Mouse (Mus musculus) C2C12 (cell line): ENCODE data around the gene Phf1. TPM values are rescaled to one million over a fixed set of nuclear protein-coding genes. Genes with fewer than 3 reads are reported as not detected.
"Not testable (repeated sequence)": the region's sequence is repeated elsewhere in the genome, so short reads cannot be mapped to it uniquely, and the experiment has no call there.

Source experiments
- H3K27me3 ChIP-seq: one replicate; pipeline ENCODE4 v1.6.1; 2011; ENCODE audit not compliant: control insufficient read depth, insufficient read depth, insufficient read length
- H3K36me3 ChIP-seq: one replicate; pipeline ENCODE4 v1.6.1; 2011; ENCODE audit not compliant: control insufficient read depth, insufficient read depth
- H3K4me3 ChIP-seq: one replicate; pipeline ENCODE4 v1.5.1; 2011; ENCODE audit warnings: mild to moderate bottlenecking, control low read depth; ENCODE audit not compliant: poor library complexity, insufficient read depth, severe bottlenecking
- H3K79me2 ChIP-seq: one replicate; pipeline ENCODE4 v1.6.1; 2011; ENCODE audit not compliant: control insufficient read depth, insufficient read depth
- H3K79me3 ChIP-seq: one replicate; pipeline ENCODE4 v1.6.1; 2011; ENCODE audit warnings: low read depth, control low read depth
- H3ac ChIP-seq: one replicate; pipeline ENCODE3; 2011; ENCODE audit warnings: low read depth; ENCODE audit not compliant: control insufficient read depth, insufficient read length
- CEBPB ChIP-seq: IDR thresholded peaks from one replicate; pipeline ENCODE4 v1.6.1; 2011; ENCODE audit warnings: low read depth, mild to moderate bottlenecking, control low read depth, moderate library complexity
- CTCF ChIP-seq: IDR thresholded peaks from one replicate; pipeline ENCODE4 v1.5.1; 2011; ENCODE audit not compliant: control insufficient read depth, insufficient read depth, insufficient read length
- FOSL1 ChIP-seq: IDR thresholded peaks from one replicate; pipeline ENCODE4 v1.8.0; 2011; ENCODE audit warnings: mild to moderate bottlenecking, low read length; ENCODE audit not compliant: poor library complexity, insufficient read depth, severe bottlenecking
- MAX ChIP-seq: IDR thresholded peaks from one replicate; pipeline ENCODE4 v1.6.1; 2011; ENCODE audit warnings: mild to moderate bottlenecking, control low read depth
- MYOD1 ChIP-seq: IDR thresholded peaks from one replicate; pipeline ENCODE4 v1.6.1; 2011; ENCODE audit warnings: low read depth; ENCODE audit not compliant: control insufficient read depth, insufficient read length
- MYOG ChIP-seq: IDR thresholded peaks from one replicate; pipeline ENCODE4 v1.6.1; 2011; ENCODE audit not compliant: control insufficient read depth, insufficient read length; ENCODE audit errors: extremely low read depth
- USF1 ChIP-seq: IDR thresholded peaks from one replicate; pipeline ENCODE4 v1.6.1; 2011; ENCODE audit warnings: low read depth, mild to moderate bottlenecking, control low read depth, moderate library complexity
- polyA plus RNA-seq: library from polyadenylated mRNA; unstranded; fragments of >200 nt; fragmentation: generic; extraction: Trizol; gene quantifications from one replicate; pipeline ENCODE4 v1.2.1, GENCODE M21; 2012; ENCODE audit warnings: missing spikeins

The Phf1 gene
- polyA plus RNA-seq, 1 experiment: 7.3 TPM

GRCm38 (mm10) chr17:26931795-26932194 lies 1.1 kb upstream of the Phf1 start:
- not testable (repeated sequence) for H3K27me3 ChIP-seq, H3K79me2 ChIP-seq, H3ac ChIP-seq, H3K79me3 ChIP-seq, H3K4me3 ChIP-seq
- peak; percentile 8 for TF ChIP-seq CTCF
- H3K36me3 ChIP-seq: peaks cover 60% of the 10 kb centered on the region

DNA sequence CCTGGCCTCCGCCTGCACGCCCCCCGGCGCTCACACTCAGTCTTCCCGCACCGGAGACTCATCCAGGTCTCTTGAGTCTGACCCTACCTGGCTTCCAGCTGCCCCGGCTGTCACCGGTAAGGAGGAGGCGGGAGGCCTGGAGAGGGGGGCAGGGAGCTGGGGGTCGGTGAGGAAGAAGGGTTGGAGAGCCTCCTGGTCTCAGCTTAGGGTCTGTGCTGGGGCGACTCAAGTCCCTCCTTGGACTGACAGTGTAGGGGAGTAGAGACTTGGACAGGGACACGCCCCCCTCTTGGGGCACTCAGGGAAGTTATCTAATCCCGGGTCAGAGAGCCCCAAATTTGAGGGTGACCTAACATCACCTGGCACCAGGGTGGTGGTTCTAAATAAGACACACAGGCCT lies 567 bp downstream of the Phf1 start:
- Histone ChIP-seq H3K4me3 (peak overlapping the region; percentile 40), H3K79me2 (peaks cover 25% of the 10 kb centered on the region), H3ac (peak overlapping the region; percentile 28), H3K36me3 (peaks cover 52% of the 10 kb centered on the region), H3K79me3 (peaks cover 14% of the 10 kb centered on the region), H3K27me3 (no peaks in the 10 kb centered on the region)
- TF ChIP-seq FOSL1 (no peak), MYOD1 (no peak), MAX (no peak), CEBPB (no peak), MYOG (no peak), USF1 (no peak), CTCF (no peak)

DNA sequence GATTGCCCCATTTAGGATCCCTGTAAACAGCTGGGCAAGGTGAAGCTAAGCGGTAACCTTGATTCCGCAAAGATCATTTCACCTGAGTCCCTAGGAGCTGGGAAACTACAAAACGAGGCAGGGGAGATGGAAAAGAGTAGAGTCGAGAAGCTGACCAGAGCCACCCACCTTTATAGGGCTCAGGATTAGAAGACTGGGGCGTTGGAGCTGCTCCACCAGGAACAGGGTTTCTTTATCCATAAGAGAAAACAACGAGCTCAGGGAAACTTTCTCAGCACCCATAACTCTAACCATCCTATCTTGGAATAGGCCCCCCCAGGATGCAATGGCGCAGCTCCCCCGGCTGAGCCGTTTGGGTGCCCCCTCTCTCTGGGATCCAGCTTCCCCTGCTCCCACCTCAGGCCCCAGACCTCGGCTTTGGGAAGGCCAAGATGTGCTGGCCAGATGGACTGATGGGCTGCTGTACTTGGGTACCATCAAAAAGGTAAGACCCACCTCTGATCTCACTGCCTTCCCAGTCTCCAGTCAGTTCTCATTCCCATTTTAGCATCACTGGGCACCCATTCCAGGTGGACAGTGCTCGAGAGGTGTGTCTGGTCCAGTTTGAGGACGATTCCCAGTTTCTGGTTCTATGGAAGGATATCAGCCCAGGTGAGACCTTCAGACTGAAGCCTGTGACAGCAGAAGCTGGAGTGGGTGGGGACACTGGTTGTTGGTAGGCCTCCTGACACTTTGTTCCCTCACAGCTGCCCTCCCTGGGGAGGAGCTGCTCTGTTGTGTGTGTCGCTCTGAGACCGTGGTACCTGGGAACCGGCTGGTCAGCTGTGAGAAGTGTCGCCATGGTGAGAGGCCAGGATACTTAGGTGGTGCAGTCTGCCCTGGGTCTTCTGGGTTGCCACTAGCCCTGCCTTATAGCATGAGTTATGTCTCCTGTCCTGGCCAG lies 1.3 kb downstream of the Phf1 start:
- H3K36me3 ChIP-seq: peaks cover 46% of the 10 kb centered on the region
- peaks cover 30% of the 10 kb centered on the region for H3K79me2 ChIP-seq
- H3K4me3 ChIP-seq: no peak overlapping the region
- H3K79me3 ChIP-seq: peaks cover 17% of the 10 kb centered on the region
- no peak overlapping the region for H3ac ChIP-seq
- TF ChIP-seq MYOD1 (no peak), USF1 (no peak), MYOG (no peak), CTCF (no peak), MAX (no peak), FOSL1 (no peak), CEBPB (no peak)
- no peaks in the 10 kb centered on the region for H3K27me3 ChIP-seq

DNA sequence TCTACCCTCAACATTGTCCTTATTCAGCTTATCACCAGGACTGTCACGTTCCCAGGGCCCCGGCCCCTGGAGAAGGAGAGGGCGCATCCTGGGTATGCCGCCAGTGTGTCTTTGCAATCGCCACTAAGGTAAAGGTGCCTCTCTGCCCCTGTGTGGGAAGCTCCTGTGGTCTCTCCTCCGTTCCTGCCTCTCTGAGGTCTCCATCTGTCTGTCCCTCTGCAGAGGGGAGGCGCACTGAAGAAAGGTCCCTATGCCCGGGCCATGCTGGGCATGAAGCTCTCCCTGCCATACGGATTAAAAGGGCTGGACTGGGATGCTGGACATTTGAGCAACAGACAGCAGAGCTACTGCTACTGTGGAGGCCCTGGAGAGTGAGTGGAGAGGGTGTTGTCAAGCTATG lies 2.2 kb downstream of the Phf1 start:
- no peaks in the 10 kb centered on the region for H3K27me3 ChIP-seq
- no peak overlapping the region for H3K4me3 ChIP-seq
- H3K79me3 ChIP-seq: peaks cover 17% of the 10 kb centered on the region
- peaks cover 30% of the 10 kb centered on the region for H3K79me2 ChIP-seq
- peaks cover 38% of the 10 kb centered on the region for H3K36me3 ChIP-seq
- no peak overlapping the region for H3ac ChIP-seq
- TF ChIP-seq CEBPB: no peak
- TF ChIP-seq MYOD1: no peak
- no peak for TF ChIP-seq USF1
- TF ChIP-seq FOSL1: no peak

GRCm38 (mm10) chr17:26936453-26936852 lies 3.6 kb downstream of the Phf1 start:
- Histone ChIP-seq H3K79me3 (peaks cover 15% of the 10 kb centered on the region), H3K27me3 (no peaks in the 10 kb centered on the region), H3K36me3 (peaks cover 28% of the 10 kb centered on the region), H3ac (no peak overlapping the region), H3K79me2 (peaks cover 30% of the 10 kb centered on the region), H3K4me3 (no peak overlapping the region)
- TF ChIP-seq CTCF: no peak
- TF ChIP-seq USF1: no peak
- TF ChIP-seq MYOD1: no peak
- no peak for TF ChIP-seq MAX
- TF ChIP-seq CEBPB: no peak
- no peak for TF ChIP-seq MYOG
- TF ChIP-seq FOSL1: no peak

DNA sequence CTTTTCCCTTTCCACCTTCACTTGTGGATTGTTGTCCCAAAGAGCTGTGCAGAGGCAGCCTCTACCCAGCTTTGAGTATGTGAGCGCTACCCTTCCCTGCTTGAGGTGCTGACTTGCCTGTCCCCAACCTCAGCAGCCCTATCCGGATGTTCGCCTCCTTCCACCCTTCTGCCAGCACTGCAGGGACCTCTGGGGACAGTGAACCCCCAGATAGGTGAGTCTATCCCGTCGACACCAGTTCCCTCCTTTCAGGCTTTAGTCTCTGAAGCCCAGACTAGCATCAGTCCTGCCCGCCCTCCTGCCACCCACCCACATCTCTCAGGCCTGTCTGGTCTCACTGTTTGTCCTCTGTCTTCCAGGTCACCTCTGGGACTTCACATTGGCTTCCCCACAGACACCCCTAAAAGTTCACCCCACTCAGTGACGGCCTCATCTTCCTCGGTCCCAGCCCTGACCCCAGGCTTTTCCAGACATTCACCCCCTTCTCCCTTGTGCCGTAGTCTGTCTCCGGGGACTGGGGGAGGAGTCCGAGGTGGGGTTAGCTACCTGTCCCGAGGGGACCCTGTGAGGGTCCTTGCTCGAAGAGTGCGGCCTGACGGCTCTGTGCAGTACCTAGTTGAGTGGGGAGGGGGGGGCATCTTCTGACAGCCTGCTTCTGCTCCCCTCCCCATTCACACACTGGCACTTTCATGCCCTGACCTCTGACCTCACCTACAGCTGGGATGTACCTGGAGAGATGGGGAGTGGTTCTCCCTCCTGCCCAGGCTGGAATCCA lies 4.3 kb downstream of the Phf1 start:
- H3K4me3 ChIP-seq: no peak overlapping the region
- H3ac ChIP-seq: no peak overlapping the region
- peaks cover 25% of the 10 kb centered on the region for H3K36me3 ChIP-seq
- H3K79me3 ChIP-seq: peaks cover 14% of the 10 kb centered on the region
- TF ChIP-seq MYOG: no peak
- no peak for TF ChIP-seq CTCF
- no peak for TF ChIP-seq MAX
- no peak for TF ChIP-seq USF1
- TF ChIP-seq CEBPB: no peak
- no peak for TF ChIP-seq MYOD1
- no peak for TF ChIP-seq FOSL1
- no peaks in the 10 kb centered on the region for H3K27me3 ChIP-seq
- H3K79me2 ChIP-seq: peaks cover 30% of the 10 kb centered on the region
